Mouse (Mus musculus) duodenum, adult 2 months (tissue): ENCODE data around the gene Mindy1. TPM values are rescaled to one million over a fixed set of nuclear protein-coding genes. Genes with fewer than 3 reads are reported as not detected.

ENCODE experiments used
- polyA plus RNA-seq: library from polyadenylated mRNA; depleted of rRNA; stranded (reverse); fragments of >200 nt; gene quantifications from 2 replicates; pipeline ENCODE4 v1.2.3, GENCODE M21; 2012; ENCODE audit warnings: low replicate concordance; rRNA removed

The Mindy1 gene
- 64.0 and 83.7 TPM in 2 replicates for polyA plus RNA-seq

GRCm38 (mm10) chr3:95281216-95282126 is at the start of gene Mindy1, which contains the start of gene Prune1:
Gene Mindy1 (plus strand): TSS chr3:95281345.
Gene Prune1 (minus strand): TSS chr3:95282076.

GRCm38 (mm10) chr3:95241498-95241897 is 39.6 kb upstream of the Mindy1 start, which contains the start of gene Gm128:
Gene Gm128 (minus strand): TSS chr3:95241598.

GRCm38 (mm10) chr3:95250783-95251424 is 30.2 kb upstream of the Mindy1 start, which contains the start of gene Bnipl:
Gene Bnipl (minus strand): TSS chr3:95251193.

GRCm38 (mm10) chr3:95307100-95307499 is 26.0 kb downstream of the Mindy1 start, which contains the start of gene Anxa9:
Gene Anxa9 (minus strand): TSS chr3:95307176.

GRCm38 (mm10) chr3:95314486-95315093 is 33.4 kb downstream of the Mindy1 start, which contains the start of gene Cers2:
Gene Cers2 (plus strand): TSS chr3:95314791.

Other genes starting within 250 kb of the Mindy1 start
- gene Psmd4, start 238.7 kb upstream of the Mindy1 start, polyA plus RNA-seq = 70.8 and 87.2 TPM in 2 replicates
- gene Pip5k1a, start 174.4 kb upstream of the Mindy1 start, polyA plus RNA-seq = 9.6 and 12.5 TPM in 2 replicates
- gene Vps72, start 170.3 kb upstream of the Mindy1 start, polyA plus RNA-seq = 57.0 and 58.5 TPM in 2 replicates
- gene Tmod4, start 156.9 kb upstream of the Mindy1 start, polyA plus RNA-seq = 0.53 and 1.1 TPM in 2 replicates
- gene Scnm1, start 147.3 kb upstream of the Mindy1 start, polyA plus RNA-seq = 18.5 and 29.5 TPM in 2 replicates
- gene Lysmd1, start 147.3 kb upstream of the Mindy1 start, polyA plus RNA-seq = 2.8 and 6.1 TPM in 2 replicates
- 4.9 and 25.2 TPM in 2 replicates for gene Tnfaip8l2, start 139.0 kb upstream of the Mindy1 start, polyA plus RNA-seq
- gene Sema6c, start 120.9 kb upstream of the Mindy1 start, polyA plus RNA-seq = 3.7 and 5.7 TPM in 2 replicates
- gene Gabpb2, start 63.4 kb upstream of the Mindy1 start, polyA plus RNA-seq = 2.7 and 3.5 TPM in 2 replicates
- gene Cdc42se1, start 52.6 kb upstream of the Mindy1 start, polyA plus RNA-seq = 49.3 and 60.2 TPM in 2 replicates
- 16.1 and 25.0 TPM in 2 replicates for gene Mllt11, start 49.2 kb upstream of the Mindy1 start, polyA plus RNA-seq
- gene Gm128, start 39.7 kb upstream of the Mindy1 start, polyA plus RNA-seq = 0.14 and 0.21 TPM in 2 replicates
- gene Bnipl, start 30.2 kb upstream of the Mindy1 start, polyA plus RNA-seq = 0.19 and 0.68 TPM in 2 replicates
- 5.3 and 8.0 TPM in 2 replicates for gene Prune1, start 731 bp downstream of the Mindy1 start, polyA plus RNA-seq
- 0.54 and 0.81 TPM in 2 replicates for gene Anxa9, start 25.8 kb downstream of the Mindy1 start, polyA plus RNA-seq
- 39.3 and 45.5 TPM in 2 replicates for gene Cers2, start 33.4 kb downstream of the Mindy1 start, polyA plus RNA-seq
- gene Setdb1, start 75.9 kb downstream of the Mindy1 start, polyA plus RNA-seq = 3.6 and 4.9 TPM in 2 replicates
- gene 4930558C23Rik, start 121.5 kb downstream of the Mindy1 start, polyA plus RNA-seq = not detected in 2 replicates
- 22.5 and 24.7 TPM in 2 replicates for gene Arnt, start 153.0 kb downstream of the Mindy1 start, polyA plus RNA-seq
- 0.74 and 0.92 TPM in 2 replicates for gene Ctsk, start 217.9 kb downstream of the Mindy1 start, polyA plus RNA-seq
- 17.9 and 21.3 TPM in 2 replicates for gene Ctss, start 245.4 kb downstream of the Mindy1 start, polyA plus RNA-seq